Mouse (Mus musculus) embryonic fibroblast, embryonic 13.5 days (primary cell): ENCODE data around the gene Vamp5.

Experiments
- CTCF ChIP-seq: IDR thresholded peaks from 2 replicates; pipeline ENCODE4 v1.5.1; 2011; ENCODE audit warnings: mild to moderate bottlenecking, control low read depth, low read length, moderate library complexity, borderline replicate concordance; ENCODE audit not compliant: insufficient read depth
- POLR2A ChIP-seq: IDR thresholded peaks from 2 replicates; pipeline ENCODE4 v1.6.1; 2011; ENCODE audit warnings: low read depth, mild to moderate bottlenecking, control low read depth, low read length, moderate library complexity

DNA sequence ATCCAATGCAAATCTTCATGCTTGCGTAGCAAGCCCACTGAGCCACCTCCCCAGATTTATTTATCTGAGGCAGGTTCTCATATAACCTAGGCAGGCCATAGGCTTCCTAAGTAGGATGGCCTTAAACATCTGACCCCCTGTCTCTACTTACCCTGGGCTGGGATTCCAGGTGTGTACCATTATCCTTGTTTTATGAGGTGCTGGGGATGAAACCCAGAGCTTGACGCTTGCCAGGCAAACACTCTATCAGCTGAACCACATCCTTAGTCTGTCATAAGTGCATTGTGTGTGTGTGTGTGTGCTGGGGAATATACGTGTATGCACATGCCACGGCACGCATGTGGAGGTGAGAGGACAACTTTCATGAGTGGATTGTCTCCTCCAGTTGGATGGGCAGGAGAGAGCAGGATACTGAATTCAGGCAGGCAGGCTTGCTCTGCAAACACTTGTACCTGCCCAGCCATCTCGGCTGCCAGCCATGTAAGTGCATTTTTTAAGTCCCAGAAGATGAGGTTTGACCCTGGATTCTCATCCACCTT lies 8.6 kb upstream of the Vamp5 start:
- TF ChIP-seq CTCF, result no peak
- no peak for TF ChIP-seq POLR2A
